Mouse (Mus musculus) neutrophil, adult 59 days (primary cell): Measurements from ENCODE around the gene Lrp8. TPM values are rescaled to one million over a fixed set of nuclear protein-coding genes. Genes with fewer than 3 reads are reported as not detected.

Source experiments
- total RNA-seq, 2 experiments: library from RNA; stranded (reverse); gene quantifications; 1 replicate in 1 of 2; 2 replicates in 1 of 2; pipeline ENCODE4 v1.2.4; 2023

Lrp8 gene
- 10 to 100 TPM; 20.2 to 23.9 TPM for total RNA-seq

GRCm38 (mm10) chr4:107802185-107802449 lies at the start of gene Lrp8:
TSS of gene Lrp8 (plus strand) at chr4:107802261.

GRCm38 (mm10) chr4:107879254-107880050 lies 77.4 kb downstream of the Lrp8 start, which contains the start of gene Magoh:
TSS of gene Magoh (plus strand) at chr4:107879755.

GRCm38 (mm10) chr4:107889731-107890432 lies 87.8 kb downstream of the Lrp8 start, which contains the start of gene 0610037L13Rik:
TSS of gene 0610037L13Rik (plus strand) at chr4:107889813.

GRCm38 (mm10) chr4:107923145-107923802 lies 121.2 kb downstream of the Lrp8 start, which contains the start of gene Cpt2:
TSS of gene Cpt2 (minus strand) at chr4:107923610.

Other genes with a start within 250 kb of the Lrp8 start
- not detected for gene Dmrtb1, start 118.0 kb upstream of the Lrp8 start, total RNA-seq
- 10 to 100 TPM; 78.1 to 85.6 TPM for gene Magoh, start 77.5 kb downstream of the Lrp8 start, total RNA-seq
- gene 0610037L13Rik, start 87.6 kb downstream of the Lrp8 start, total RNA-seq, result 10 to 100 TPM; 23.4 to 27.4 TPM
- gene Cpt2, start 121.3 kb downstream of the Lrp8 start, total RNA-seq, result 10 to 100 TPM; 12.0 to 18.1 TPM
- not detected for gene Slc1a7, start 166.1 kb downstream of the Lrp8 start, total RNA-seq